15 mouse cellular contexts compared by ENCODE assay signal in genomic region chr9:75049100-75049499, GRCm38 (mm10). TPM values are rescaled to one million over a fixed set of nuclear protein-coding genes. Genes with fewer than 3 reads are reported as not detected.
A peak's percentile ranks its signal among the peaks of the same experiment; 100 is the strongest.
DNase-seq lines count a peak whose midpoint lies in the region; TF ChIP-seq lines count a peak whose summit lies in the region.
"Had no signal": no experiment of that assay in that cellular context is flagged by ENCODE, and none has a peak within 500 bp of the region (broad histone marks: within the 10 kb centered on the region; RNA-seq: fewer than 3 reads in every experiment).

No protein-coding gene starts in this region.

- H3K27ac ChIP-seq in bone marrow macrophage, adult 2 months (ENCODE audit: insufficient read depth, low read depth, low read length) = peak overlapping the region; percentile 58
- H3K27ac ChIP-seq: heart, adult 2 months; hindbrain, embryonic 15.5 days; macrophage had no signal

- no peak for TF ChIP-seq CTCF in bone marrow macrophage, adult 2 months (IDR thresholded peaks at IDR 0.05; ENCODE audit: low read depth, low read length)

- H3K4me1 ChIP-seq in bone marrow macrophage, adult 2 months (ENCODE audit: control insufficient read depth, insufficient read depth, low read length) = peaks cover 34% of the 10 kb centered on the region

- peak; percentile 27 for DNase-seq in gastrocnemius, adult 18-20 months (ENCODE audit: low spot score)
- DNase-seq in gastrocnemius, adult 8-10 months (ENCODE audit: low spot score in 2 of 2) = no peak
- DNase-seq in layer of hippocampus, adult 9-11 months = peak; percentile 25
- DNase-seq in layer of hippocampus, adult 18-20 months (ENCODE audit: low spot score in 2 of 2) = no peak
- DNase-seq in lung, postnatal 4 days = peak; percentile 47
- no peak for DNase-seq in cerebellum, adult 8-10 months
- no peak for DNase-seq in left cerebral cortex, postnatal 4 days
- DNase-seq: cerebellum, adult 9-11 months; kidney, adult 11 months; liver; thymus, postnatal 4 days had no signal

- TF ChIP-seq POLR2A in bone marrow macrophage, adult 2 months (IDR thresholded peaks at IDR 0.05; ENCODE audit: borderline replicate concordance, low read depth, low read length) = no peak

- intact Hi-C loops in left cerebral cortex, postnatal 4 days (cut with DNase I) = loop anchor here (10.0 kb wide), 1 partner anchor 216 kb away; no protein-coding TSS in a partner anchor

- no peak overlapping the region for H3K4me3 ChIP-seq in bone marrow macrophage, adult 2 months (ENCODE audit: insufficient read depth, low read length)
- H3K4me3 ChIP-seq: heart, adult 2 months; hindbrain, embryonic 15.5 days had no signal

RNA-seq across cellular contexts. Expression of gene Arpp19, which starts 11.7 kb away (rescaled TPM):
- total RNA-seq in gastrocnemius, adult 18-20 months (2021) = 100 to 1,000 TPM; 171 to 250 TPM
- total RNA-seq in gastrocnemius, adult 8-10 months (2022) = 100 to 1,000 TPM; 114 to 163 (median 138) TPM
- 100 to 1,000 TPM; 162 to 182 TPM for total RNA-seq in layer of hippocampus, adult 18-20 months (2021)
- 176 and 183 TPM in 2 replicates for polyA plus RNA-seq in bone marrow macrophage, adult 2 months (2012; ENCODE audit: insufficient read depth, insufficient read length, missing spikeins)
- 100 to 1,000 TPM; 193 to 207 TPM for total RNA-seq in left cerebral cortex, postnatal 4 days (2021)

RNA-seq across cellular contexts. Expression of gene Myo5a, which starts 21.7 kb away (rescaled TPM):
- 10 to 100 TPM in 1 of 2 experiments, 1 to 10 TPM in 1; 9.5 to 12.7 TPM for total RNA-seq in gastrocnemius, adult 18-20 months (2021)
- total RNA-seq in gastrocnemius, adult 8-10 months (2022) = 10 to 100 TPM; 10.6 to 14.9 (median 13.0) TPM
- 100 to 1,000 TPM; 200 to 204 TPM for total RNA-seq in layer of hippocampus, adult 18-20 months (2021)
- polyA plus RNA-seq in bone marrow macrophage, adult 2 months (2012; ENCODE audit: insufficient read depth, insufficient read length, missing spikeins) = 230 and 234 TPM in 2 replicates
- 100 to 1,000 TPM; 239 to 251 TPM for total RNA-seq in left cerebral cortex, postnatal 4 days (2021)

Comparison
In these comparisons a context has a peak if more than half of its experiments do, and no peak if none do; other contexts are left out.
1. DNase-seq: peak in gastrocnemius, adult 18-20 months (single experiment), layer of hippocampus, adult 9-11 months (single experiment) and lung, postnatal 4 days (2 of 2); none in gastrocnemius, adult 8-10 months (0 of 2), layer of hippocampus, adult 18-20 months (0 of 2), cerebellum, adult 8-10 months (single experiment) and left cerebral cortex, postnatal 4 days (single experiment).
2. RNA of gene Myo5a, which starts 21.7 kb away (total RNA-seq): 239 to 251 TPM in left cerebral cortex, postnatal 4 days and 200 to 204 TPM in layer of hippocampus, adult 18-20 months; 10.6 to 14.9 TPM in gastrocnemius, adult 8-10 months and 9.5 to 12.7 TPM in gastrocnemius, adult 18-20 months; every median in the first group is over 10 times any median in the second.